Mouse (Mus musculus) hindlimb bud, embryonic 11.5 days (tissue): ENCODE measurements at regions not wholly inside any gene's neighbourhood (a gene's known extent, or its start where the extent isn't known, plus 50 kb on each side); places are given as distances from the start of the nearest gene placed in this dataset.

Source experiments
- DNase-seq: peaks from one replicate; pipeline ENCODE4 v3.0.0-alpha.2; 2012; ENCODE audit warnings: low read depth, low spot score; ENCODE audit errors: extremely low spot score

- no peak for DNase-seq
Measured at GRCm38 (mm10) chr16:95892356-95892755, 98.4 kb downstream of the Psmg1 start.

- DNase-seq: no peak
Measured at GRCm38 (mm10) chr16:95886131-95886530, 104.6 kb downstream of the Psmg1 start.

GRCm38 (mm10) chr16:95873297-95873696, 117.5 kb downstream of the Psmg1 start:
- no peak for DNase-seq

- no peak for DNase-seq
Measured at GRCm38 (mm10) chr16:95872436-95872835, 118.3 kb downstream of the Psmg1 start.

GRCm38 (mm10) chr16:95870291-95870690, 120.5 kb downstream of the Psmg1 start:
- no peak for DNase-seq

GRCm38 (mm10) chr16:95869501-95869900, 121.3 kb downstream of the Psmg1 start:
- no peak for DNase-seq

GRCm38 (mm10) chr16:95868896-95869295, 121.9 kb downstream of the Psmg1 start:
- DNase-seq: no peak

GRCm38 (mm10) chr16:95867516-95867915, 123.2 kb downstream of the Psmg1 start:
- DNase-seq: no peak

GRCm38 (mm10) chr16:95866866-95867420, 123.8 kb downstream of the Psmg1 start:
- DNase-seq: no peak

GRCm38 (mm10) chr16:95865603-95866002, 125.2 kb downstream of the Psmg1 start:
- DNase-seq: no peak

- no peak for DNase-seq
Measured at GRCm38 (mm10) chr16:95864646-95865045, 126.1 kb downstream of the Psmg1 start.

- no peak for DNase-seq
Measured at GRCm38 (mm10) chr16:95864106-95864505, 126.7 kb downstream of the Psmg1 start.

GRCm38 (mm10) chr16:95863565-95863964, 127.2 kb downstream of the Psmg1 start:
- DNase-seq: no peak

GRCm38 (mm10) chr16:95862621-95863020, 128.1 kb downstream of the Psmg1 start:
- no peak for DNase-seq

- no peak for DNase-seq
Measured at GRCm38 (mm10) chr16:95861231-95861690, 129.5 kb downstream of the Psmg1 start.

GRCm38 (mm10) chr16:95860810-95861209, 129.9 kb downstream of the Psmg1 start:
- no peak for DNase-seq

GRCm38 (mm10) chr16:95860111-95860510, 130.6 kb downstream of the Psmg1 start:
- no peak for DNase-seq

GRCm38 (mm10) chr16:95857403-95857802, 133.4 kb downstream of the Psmg1 start:
- no peak for DNase-seq

GRCm38 (mm10) chr16:95855230-95855629, 135.5 kb downstream of the Psmg1 start:
- DNase-seq: no peak

GRCm38 (mm10) chr16:95851907-95852306, 138.9 kb downstream of the Psmg1 start:
- no peak for DNase-seq

- DNase-seq: peak; percentile 97
Measured at GRCm38 (mm10) chr16:95848555-95849082, 142.1 kb downstream of the Psmg1 start.

GRCm38 (mm10) chr16:95847765-95848483, 142.8 kb downstream of the Psmg1 start:
- DNase-seq: no peak
